Mouse (Mus musculus) small intestine, adult 2 months (tissue): ENCODE results near the gene Zfp109. TPM values are rescaled to one million over a fixed set of nuclear protein-coding genes. Genes with fewer than 3 reads are reported as not detected.
"Not testable (repeated sequence)": the region's sequence is repeated elsewhere in the genome, so short reads cannot be mapped to it uniquely, and the experiment has no call there.

Source experiments
- H3K27ac ChIP-seq: fragments of 200-500 bp; 2 replicates; pipeline ENCODE4 v1.5.1; 2012; ENCODE audit warnings: low read depth, low read length, control low read depth, inconsistent platforms; ENCODE audit not compliant: insufficient read depth
- H3K27me3 ChIP-seq: fragments of 200-500 bp; 2 replicates; pipeline ENCODE4 v1.6.1; 2012; ENCODE audit warnings: mild to moderate bottlenecking, moderate library complexity, low read length, inconsistent platforms; ENCODE audit not compliant: control insufficient read depth, insufficient read depth
- H3K36me3 ChIP-seq: fragments of 200-500 bp; 2 replicates; pipeline ENCODE4 v1.6.1; 2012; ENCODE audit warnings: mild to moderate bottlenecking, low read length, control low read depth, inconsistent platforms; ENCODE audit not compliant: control insufficient read depth, insufficient read depth
- H3K4me1 ChIP-seq: fragments of 200-500 bp; 2 replicates; pipeline ENCODE4 v1.6.1; 2012; ENCODE audit warnings: low read length, inconsistent platforms, mixed read lengths; ENCODE audit not compliant: control insufficient read depth, insufficient read depth, insufficient read length
- H3K4me3 ChIP-seq: fragments of 200-500 bp; 2 replicates; pipeline ENCODE4 v1.5.1; 2012; ENCODE audit warnings: low read depth, mild to moderate bottlenecking, control low read depth, inconsistent platforms, low read length, moderate library complexity
- CTCF ChIP-seq: fragments of 200-500 bp; IDR thresholded peaks from 2 replicates; pipeline ENCODE4 v1.5.1; 2012; ENCODE audit warnings: low read depth, mild to moderate bottlenecking, control low read depth, inconsistent platforms, low read length, moderate library complexity, mixed read lengths; ENCODE audit not compliant: insufficient replicate concordance, insufficient read length; ENCODE audit errors: extremely low read depth
- POLR2A ChIP-seq: fragments of 200-500 bp; IDR thresholded peaks from 2 replicates; pipeline ENCODE4 v1.6.1; 2012; ENCODE audit warnings: low read depth, mild to moderate bottlenecking, control low read depth, inconsistent platforms, low read length, moderate library complexity
- WGBS: fragments of 180-500 bp; shearing (Covaris S2); methylation state at CpG from one replicate; pipeline ENCODE4 v1.1.7; 2018; 5-methylcytosine and 5-hydroxymethylcytosine counted together
- polyA plus RNA-seq: library from polyadenylated mRNA; depleted of rRNA; stranded (reverse); fragments of >200 nt; gene quantifications from 2 replicates; pipeline ENCODE4 v1.2.3, GENCODE M21; 2012; rRNA removed

The Zfp109 gene
- 0.33 and 0.56 TPM in 2 replicates for polyA plus RNA-seq

- no peaks in the 10 kb centered on the region; the same call in 1 of the 2 replicates for H3K27me3 ChIP-seq
- 4% methylated on average over 28 of the region's 28 CpGs for WGBS
- no peaks in the 10 kb centered on the region for H3K4me1 ChIP-seq
- no peak within 1 kb of the TSS for H3K27ac ChIP-seq
- H3K36me3 ChIP-seq: no peaks in the 10 kb centered on the region
- H3K4me3 ChIP-seq: peak within 1 kb of the TSS; percentile 96
- TF ChIP-seq POLR2A (no peak), CTCF (no peak)
Observed at GRCm38 (mm10) chr7:24237040-24237791, at the start of gene Zfp109. Gene Zfp109, minus strand, starts transcription at chr7:24237560.

GRCm38 (mm10) chr7:24286916-24287315 lies 49.6 kb upstream of the Zfp109 start:
- H3K27me3 ChIP-seq: no peaks in the 10 kb centered on the region
- no peaks in the 10 kb centered on the region for H3K4me1 ChIP-seq
- TF ChIP-seq CTCF (no peak), POLR2A (no peak)
- no peak overlapping the region for H3K27ac ChIP-seq
- H3K4me3 ChIP-seq: no peak overlapping the region
- peaks cover 3% of the 10 kb centered on the region; the same call in 1 of the 2 replicates for H3K36me3 ChIP-seq
- WGBS: 69% methylated on average over 4 of the region's 4 CpGs

- TF ChIP-seq CTCF: peak; percentile 44; the same call in 1 of the 2 replicates
- TF ChIP-seq POLR2A: no peak
- 47% methylated on average over 4 of the region's 4 CpGs for WGBS
- Histone ChIP-seq H3K4me3 (no peak overlapping the region), H3K4me1 (no peaks in the 10 kb centered on the region), H3K36me3 (0 out of 2 replicates have a peak, but pooled peaks cover 1% of the 10 kb centered on the region), H3K27ac (no peak overlapping the region), H3K27me3 (no peaks in the 10 kb centered on the region)
Observed at GRCm38 (mm10) chr7:24286090-24286489, 48.7 kb upstream of the Zfp109 start.

- WGBS: 54% methylated on average over 4 of the region's 4 CpGs
- Histone ChIP-seq H3K27ac (no peak overlapping the region), H3K27me3 (no peaks in the 10 kb centered on the region), H3K4me1 (no peaks in the 10 kb centered on the region), H3K36me3 (no peaks in the 10 kb centered on the region), H3K4me3 (no peak overlapping the region)
- TF ChIP-seq POLR2A (no peak), CTCF (no peak)
Observed at GRCm38 (mm10) chr7:24280858-24281145, 43.4 kb upstream of the Zfp109 start.

GRCm38 (mm10) chr7:24280031-24280857 lies 42.9 kb upstream of the Zfp109 start:
- WGBS: 55% methylated on average over 10 of the region's 10 CpGs
- H3K27ac ChIP-seq: no peak overlapping the region
- no peaks in the 10 kb centered on the region for H3K4me1 ChIP-seq
- no peak overlapping the region for H3K4me3 ChIP-seq
- no peaks in the 10 kb centered on the region for H3K27me3 ChIP-seq
- H3K36me3 ChIP-seq: no peaks in the 10 kb centered on the region
- no peak for TF ChIP-seq CTCF
- no peak for TF ChIP-seq POLR2A

- 86% methylated on average over 3 of the region's 3 CpGs for WGBS
- not testable (repeated sequence) for H3K27me3 ChIP-seq, H3K4me3 ChIP-seq, H3K27ac ChIP-seq, H3K36me3 ChIP-seq, H3K4me1 ChIP-seq
Observed at GRCm38 (mm10) chr7:24278771-24279170, 41.4 kb upstream of the Zfp109 start.

DNA sequence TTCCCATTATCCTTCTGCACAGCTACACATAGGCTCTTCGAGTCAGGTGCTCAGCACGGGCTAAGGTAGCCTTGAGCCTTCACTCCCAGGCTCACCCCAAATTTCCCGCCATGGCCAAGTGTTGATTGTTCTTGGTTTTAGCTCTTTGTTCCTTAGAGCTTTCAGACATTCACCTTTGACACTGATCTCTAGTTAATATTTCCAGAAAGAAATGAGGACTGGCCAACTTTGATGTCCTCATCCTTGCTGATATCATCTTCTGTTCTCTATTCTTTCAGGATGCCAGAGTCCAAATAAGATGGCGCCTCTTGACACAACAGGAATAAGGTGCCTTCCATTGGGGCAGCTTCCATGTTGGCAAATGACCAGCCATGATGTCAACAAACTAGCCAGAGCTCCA lies 37.1 kb upstream of the Zfp109 start:
- H3K27ac ChIP-seq: no peak overlapping the region
- no peak overlapping the region for H3K4me3 ChIP-seq
- 86% methylated on average over 4 of the region's 4 CpGs for WGBS
- H3K36me3 ChIP-seq: peaks cover 8% of the 10 kb centered on the region
- peaks cover 2% of the 10 kb centered on the region; the same call in 1 of the 2 replicates for H3K4me1 ChIP-seq
- TF ChIP-seq CTCF (no peak), POLR2A (no peak)
- no peaks in the 10 kb centered on the region for H3K27me3 ChIP-seq
